Mouse (Mus musculus) thymus, postnatal 10 days (tissue): ENCODE data around the gene Hsf2bp.

ENCODE experiments used
- DNase-seq, 2 experiments: peaks; one replicate each; pipeline ENCODE4 v3.0.0; 2021; ENCODE audit warnings: low spot score in 2 of 2

Hsf2bp gene

GRCm38 (mm10) chr17:32031684-32032083 lies 4.5 kb downstream of the Hsf2bp start:
- DNase-seq = no peak

GRCm38 (mm10) chr17:32028301-32028700 lies 7.8 kb downstream of the Hsf2bp start:
- no peak for DNase-seq

GRCm38 (mm10) chr17:32027666-32028065 lies 8.5 kb downstream of the Hsf2bp start:
- DNase-seq = peak in 1 of 2 experiments; percentile 8

- peak; percentile 31 to 54 for DNase-seq
These were observed 10.8 kb downstream of the Hsf2bp start for GRCm38 (mm10) chr17:32025386-32025785.

- DNase-seq = no peak
These were observed 11.5 kb downstream of the Hsf2bp start for GRCm38 (mm10) chr17:32024671-32025073.

DNA sequence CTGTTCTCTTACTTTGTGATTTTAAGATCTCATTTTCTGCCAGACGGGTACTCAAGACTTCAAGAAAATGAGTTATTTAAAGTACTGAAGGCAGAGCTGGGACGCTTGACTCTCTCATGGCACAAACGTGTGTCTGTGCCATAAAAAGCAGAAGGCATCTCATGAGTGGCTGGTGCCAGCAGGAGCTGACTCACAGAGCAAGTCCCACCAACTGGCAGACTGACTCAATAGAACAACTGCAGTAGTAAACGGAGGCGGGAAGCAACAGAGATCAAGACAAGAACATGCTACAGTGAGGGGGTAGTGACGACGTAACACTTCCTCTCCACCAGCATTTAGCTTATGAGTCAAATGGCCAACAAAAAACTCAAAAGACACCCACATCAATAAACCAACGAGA lies 13.1 kb downstream of the Hsf2bp start:
- DNase-seq = peak; percentile 10 to 16

DNA sequence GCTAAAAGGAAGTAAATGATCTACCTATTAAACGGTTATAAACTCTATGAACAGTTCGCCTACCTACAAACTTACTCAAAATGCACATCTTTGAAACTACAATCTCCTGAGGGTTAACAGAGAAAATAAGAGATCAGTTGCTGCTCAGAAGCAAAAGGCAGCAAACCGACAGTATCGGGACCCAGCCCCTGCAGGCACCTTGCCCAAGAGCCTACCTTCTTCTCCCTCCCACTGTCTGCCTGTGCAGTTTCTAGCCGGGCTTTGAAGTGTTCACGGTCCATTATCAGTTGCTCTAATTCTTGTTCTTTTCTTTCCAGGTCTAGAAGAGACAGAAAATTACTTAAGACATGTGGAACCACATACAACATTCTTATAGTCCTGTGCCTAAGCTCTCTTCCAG lies 13.6 kb downstream of the Hsf2bp start:
- DNase-seq = no peak

DNA sequence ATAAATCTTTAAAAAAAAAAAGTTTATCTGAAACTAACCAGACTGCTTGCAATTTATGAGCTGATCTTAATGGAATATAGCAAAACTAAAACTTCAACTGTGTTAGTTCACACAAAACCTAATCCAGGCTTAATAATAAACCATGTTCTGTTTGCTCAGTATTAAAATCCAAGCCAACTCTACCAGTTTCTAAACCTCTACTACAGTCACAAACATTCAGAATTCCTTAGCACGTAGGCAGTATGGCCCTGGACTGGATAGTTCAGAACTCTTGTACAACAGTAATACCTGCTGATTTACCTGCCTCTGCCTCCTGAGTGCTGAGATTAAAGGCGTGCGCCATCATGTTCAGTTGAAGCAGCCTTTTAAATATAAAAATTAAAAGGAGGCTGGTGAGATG lies 14.2 kb downstream of the Hsf2bp start:
- DNase-seq = no peak

GRCm38 (mm10) chr17:32018127-32018894 lies 17.8 kb downstream of the Hsf2bp start:
- no peak for DNase-seq

DNA sequence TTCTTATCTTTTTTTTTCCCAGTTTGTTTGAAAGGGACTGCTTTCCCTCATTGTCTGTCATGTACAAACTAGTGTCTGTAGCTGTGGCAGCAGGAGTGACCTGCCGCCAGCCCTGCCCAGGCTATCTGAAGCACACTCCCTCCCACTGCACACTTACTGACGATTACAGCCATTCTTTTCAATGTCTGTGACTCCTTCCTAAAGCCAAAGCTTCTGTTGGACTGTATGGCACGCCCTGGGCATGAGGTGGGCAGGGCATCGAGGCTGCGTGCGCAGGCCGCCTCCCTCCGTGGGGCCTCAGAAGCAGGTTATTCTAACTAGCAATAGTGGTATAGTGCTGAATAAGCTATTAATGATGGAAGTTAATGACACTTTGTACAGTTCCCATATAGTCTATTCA lies 19.7 kb downstream of the Hsf2bp start:
- DNase-seq = no peak

DNA sequence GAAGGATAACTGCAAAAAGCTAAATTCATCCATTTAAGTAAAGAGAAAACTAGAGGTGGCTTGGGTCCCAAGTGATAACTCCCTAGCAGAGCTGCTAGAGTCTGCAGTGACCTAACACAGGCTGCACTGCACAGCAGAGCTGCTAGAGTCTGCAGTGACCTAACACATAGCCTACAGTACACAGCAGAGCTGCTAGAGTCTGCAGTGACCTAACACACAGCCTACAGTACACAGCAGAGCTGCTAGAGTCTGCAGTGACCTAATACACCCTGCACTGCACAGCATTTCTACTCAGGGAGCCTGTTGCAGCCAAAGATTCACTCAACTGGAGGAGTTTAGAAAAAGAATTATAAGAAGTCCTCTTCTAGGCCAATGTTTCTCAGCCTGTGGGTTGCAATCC lies 22.5 kb downstream of the Hsf2bp start:
- no peak for DNase-seq

DNA sequence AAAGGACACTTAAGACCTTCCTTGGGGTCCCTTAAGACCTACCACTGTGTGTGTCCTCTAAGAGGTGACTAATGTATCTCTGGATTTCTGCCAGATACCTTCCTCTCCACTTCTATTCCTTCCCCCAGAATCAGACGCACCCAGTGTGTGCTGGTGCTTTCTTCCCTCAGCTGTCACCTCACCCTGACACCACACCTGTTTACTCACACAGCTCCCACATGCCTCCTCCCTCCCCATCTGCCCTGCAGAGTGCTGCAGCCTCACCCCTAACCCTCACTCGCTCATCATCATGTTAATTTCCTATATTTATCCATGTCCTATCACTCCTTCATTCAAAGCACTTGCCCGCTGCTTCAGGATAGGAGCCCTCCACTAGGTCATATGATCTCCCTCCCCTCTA lies 23.9 kb downstream of the Hsf2bp start:
- no peak for DNase-seq

DNA sequence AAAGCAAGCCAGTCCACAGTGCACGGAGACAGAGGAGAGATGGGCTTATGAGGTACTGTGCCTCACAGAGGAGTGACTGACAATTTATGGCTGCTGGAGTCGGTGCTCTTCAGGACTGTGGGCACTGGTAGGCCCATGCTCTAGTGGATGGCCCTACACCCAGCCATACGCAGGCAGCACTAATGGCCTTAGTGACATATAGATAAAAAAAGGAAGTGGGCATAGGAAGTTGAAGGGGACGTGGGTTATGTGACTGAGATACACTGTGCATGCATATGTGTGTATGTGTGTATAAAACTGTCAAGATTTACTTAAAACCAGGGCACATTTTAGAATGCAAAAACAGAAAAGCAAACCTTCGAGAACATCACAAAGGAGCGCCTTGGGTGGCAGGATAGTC lies 24.5 kb downstream of the Hsf2bp start:
- no peak for DNase-seq

DNA sequence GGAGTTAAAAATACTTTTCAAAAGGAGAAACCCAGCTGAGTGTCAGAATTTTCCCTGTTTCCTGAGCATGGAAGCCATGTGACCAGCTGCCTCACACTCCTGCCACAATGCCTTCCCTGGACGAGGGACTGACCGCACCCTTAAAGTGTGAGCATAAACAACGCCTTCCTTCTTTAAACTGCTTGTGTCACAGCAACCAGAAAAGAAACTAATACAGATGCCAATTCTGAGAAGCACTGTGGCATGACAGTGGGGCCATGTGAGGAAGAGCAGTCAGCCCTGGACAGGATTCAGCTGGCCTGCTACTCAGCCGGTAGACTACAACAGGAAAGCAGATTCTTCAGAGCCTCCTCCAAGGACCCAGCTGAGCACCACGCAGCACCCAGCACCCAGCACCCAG lies 29.3 kb downstream of the Hsf2bp start:
- DNase-seq = no peak

GRCm38 (mm10) chr17:32003251-32003650 lies 32.9 kb downstream of the Hsf2bp start:
- DNase-seq = no peak

DNA sequence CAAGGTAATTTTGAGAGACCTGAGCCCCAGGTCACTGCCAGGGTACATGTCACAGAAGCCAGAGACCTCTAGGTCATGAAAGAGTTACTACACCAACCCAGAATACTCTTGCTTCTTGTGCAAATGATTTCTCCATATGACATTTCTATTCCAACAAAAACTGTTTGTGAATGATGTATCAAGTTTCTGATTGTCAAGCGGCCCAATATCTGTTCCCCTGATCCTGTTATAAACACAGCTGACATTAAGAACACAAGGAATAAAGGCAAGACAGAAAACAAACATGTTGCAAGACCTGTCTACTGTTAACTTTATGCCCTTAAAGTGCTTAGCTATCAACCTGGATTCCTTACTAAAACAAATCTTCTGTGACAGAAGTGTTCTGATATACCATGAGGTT lies 37.8 kb downstream of the Hsf2bp start:
- no peak for DNase-seq

- DNase-seq = no peak
These were observed 39.8 kb downstream of the Hsf2bp start for GRCm38 (mm10) chr17:31996331-31996730.

- DNase-seq = no peak
These were observed 40.4 kb downstream of the Hsf2bp start for GRCm38 (mm10) chr17:31995784-31996183.

GRCm38 (mm10) chr17:31994132-31994531 lies 42.0 kb downstream of the Hsf2bp start:
- no peak for DNase-seq

DNA sequence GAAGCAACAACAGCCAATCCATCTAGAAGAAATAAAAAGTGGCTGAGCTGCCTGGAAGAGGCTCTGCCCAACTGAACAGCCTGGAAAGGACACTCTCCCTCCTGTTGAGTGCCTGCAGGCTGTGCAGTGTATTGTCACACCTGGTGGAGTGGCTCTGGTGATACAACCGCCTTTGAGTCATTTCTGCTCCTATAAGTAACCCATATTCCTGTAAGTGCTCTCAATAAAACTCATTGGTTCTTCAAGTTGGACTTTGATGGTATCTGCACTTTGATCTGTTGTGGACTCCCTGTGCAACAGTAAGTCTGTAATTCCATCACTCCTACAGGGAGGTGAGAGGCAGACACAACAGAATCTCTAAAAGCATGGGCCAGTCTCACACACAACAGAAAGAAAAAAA lies 42.8 kb downstream of the Hsf2bp start:
- no peak for DNase-seq

DNA sequence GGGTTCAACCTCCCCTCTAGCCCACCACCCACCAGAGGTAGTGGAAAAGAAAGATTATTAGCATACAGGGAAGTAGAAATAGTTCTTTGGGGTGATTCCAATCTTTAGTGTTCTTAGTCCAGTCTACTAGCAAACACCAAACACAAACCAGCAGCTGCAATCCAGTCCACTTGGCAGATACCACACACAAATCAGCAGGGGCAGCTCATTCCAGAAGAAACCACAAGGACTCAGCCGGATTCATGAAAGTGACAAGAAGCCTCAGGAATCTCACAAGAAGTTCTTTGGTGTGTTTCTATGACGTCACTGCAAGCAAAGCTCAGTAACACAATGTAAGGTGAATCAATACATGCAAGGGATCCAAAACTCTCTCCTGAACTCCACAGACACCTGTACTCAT lies 44.1 kb downstream of the Hsf2bp start:
- no peak for DNase-seq

DNA sequence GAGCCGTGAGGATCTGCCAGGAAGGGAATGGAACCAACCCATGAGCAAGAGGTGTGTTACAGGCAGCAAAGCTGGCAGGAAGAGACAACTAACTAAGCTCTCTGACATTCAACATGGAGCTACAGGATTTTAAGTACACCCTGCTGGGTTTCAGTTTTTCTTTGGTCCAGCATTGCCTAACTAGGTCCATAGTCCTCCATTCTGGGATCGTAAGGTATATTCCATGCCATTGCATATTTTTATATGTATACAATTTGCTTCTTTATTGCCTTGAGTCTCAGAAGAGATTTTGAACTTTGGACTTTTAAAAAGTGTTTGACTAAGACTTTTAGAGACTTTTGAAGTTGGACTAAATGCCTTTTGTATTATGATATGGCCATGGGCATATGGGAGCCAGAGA lies 47.1 kb downstream of the Hsf2bp start:
- DNase-seq = no peak

- no peak for DNase-seq
These were observed 49.2 kb downstream of the Hsf2bp start for GRCm38 (mm10) chr17:31986915-31987314.

- DNase-seq = no peak
These were observed 52.7 kb downstream of the Hsf2bp start for GRCm38 (mm10) chr17:31983491-31983890.
